Mouse (Mus musculus) heart, adult 2 months (tissue): ENCODE measurements around the gene Atp10a.

Experiments
- CTCF ChIP-seq: fragments of 200-600 bp; IDR thresholded peaks from 2 replicates; pipeline ENCODE4 v1.8.1; 2022; ENCODE audit warnings: antibody characterized with exemption, mild to moderate bottlenecking, moderate library complexity
- EP300 ChIP-seq: fragments of 200-500 bp; IDR thresholded peaks from 2 replicates; pipeline ENCODE4 v1.6.1; 2011; ENCODE audit warnings: low read depth, low read length, control low read depth; ENCODE audit not compliant: insufficient read depth
- POLR2A ChIP-seq: fragments of 200-500 bp; IDR thresholded peaks from 2 replicates; pipeline ENCODE4 v1.6.1; 2011; ENCODE audit warnings: mild to moderate bottlenecking, low read depth, low read length, control low read depth; ENCODE audit not compliant: insufficient read depth

DNA sequence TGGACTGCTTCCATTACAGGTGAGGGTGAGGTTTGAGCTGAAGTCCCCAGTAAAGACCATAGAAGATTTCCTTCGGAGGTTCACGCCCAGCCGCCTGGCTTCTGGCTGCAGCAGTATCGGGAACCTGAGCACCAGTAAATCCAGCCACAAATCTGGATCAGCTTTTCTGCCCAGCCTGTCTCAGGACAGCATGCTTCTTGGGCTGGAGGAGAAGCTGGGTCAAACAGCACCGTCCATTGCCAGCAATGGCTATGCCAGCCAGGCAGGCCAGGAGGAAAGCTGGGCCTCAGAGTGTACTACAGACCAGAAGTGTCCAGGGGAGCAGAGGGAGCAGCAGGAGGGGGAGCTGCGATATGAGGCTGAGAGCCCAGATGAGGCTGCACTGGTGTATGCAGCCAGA lies 141.3 kb downstream of the Atp10a start:
- TF ChIP-seq CTCF (no peak), EP300 (no peak), POLR2A (no peak)
